Mouse (Mus musculus) limb, embryonic 12.5 days (tissue): ENCODE results near the gene Adam12. TPM values are rescaled to one million over a fixed set of nuclear protein-coding genes. Genes with fewer than 3 reads are reported as not detected.
A peak's percentile ranks its signal among the peaks of the same experiment; 100 is the strongest.

Experiments
- ATAC-seq: fragments of 200-750 bp; cut with Nextera tagmentation; 2 replicates; pipeline ENCODE4 v1.8.0; 2017; ENCODE audit warnings: low read depth, moderate TSS enrichment; ENCODE audit not compliant: insufficient number of reproducible peaks, insufficient read depth, low FRiP score, low TSS enrichment
- H3K27ac ChIP-seq: fragments of 300-500 bp; sonication (generic); 2 replicates; pipeline ENCODE4 v1.5.1; 2016; ENCODE audit warnings: mild to moderate bottlenecking, moderate library complexity
- H3K27me3 ChIP-seq: fragments of 300-500 bp; sonication (generic); 2 replicates; pipeline ENCODE4 v1.6.1; 2016; ENCODE audit warnings: mild to moderate bottlenecking, moderate library complexity
- H3K36me3 ChIP-seq: fragments of 300-500 bp; sonication (generic); 2 replicates; pipeline ENCODE4 v1.6.1; 2016; ENCODE audit warnings: mild to moderate bottlenecking, moderate library complexity
- H3K4me1 ChIP-seq: fragments of 300-500 bp; sonication (generic); replicated peaks from 2 replicates; pipeline ENCODE4 v1.6.1; 2016
- H3K4me2 ChIP-seq: fragments of 300-500 bp; sonication (generic); 2 replicates; pipeline ENCODE4 v1.6.1; 2016; ENCODE audit warnings: mild to moderate bottlenecking, moderate library complexity
- H3K4me3 ChIP-seq: fragments of 300-500 bp; sonication (generic); replicated peaks from 2 replicates; pipeline ENCODE4 v1.5.1; 2016; ENCODE audit warnings: mild to moderate bottlenecking
- H3K9ac ChIP-seq: fragments of 300-500 bp; sonication (generic); replicated peaks from 2 replicates; pipeline ENCODE4 v1.6.1; 2016; ENCODE audit warnings: mild to moderate bottlenecking, moderate library complexity
- H3K9me3 ChIP-seq: fragments of 300-500 bp; sonication (generic); 2 replicates; pipeline ENCODE4 v1.6.1; 2016; ENCODE audit warnings: mild to moderate bottlenecking, moderate library complexity
- WGBS: fragments of 180-500 bp; shearing (Covaris S2); methylation state at CpG from one replicate; pipeline ENCODE4 v1.1.7; 2016; 5-methylcytosine and 5-hydroxymethylcytosine counted together
- polyA plus RNA-seq: library from polyadenylated mRNA; unstranded; fragments of >200 nt; fragmentation: Nextera tagmentation; extraction: Ambion mirVana; gene quantifications from 2 replicates; pipeline ENCODE4 v1.2.1, GENCODE M21; 2016

Adam12 gene
- polyA plus RNA-seq, 1 experiment from 2014 or later: 4.9 TPM

DNA sequence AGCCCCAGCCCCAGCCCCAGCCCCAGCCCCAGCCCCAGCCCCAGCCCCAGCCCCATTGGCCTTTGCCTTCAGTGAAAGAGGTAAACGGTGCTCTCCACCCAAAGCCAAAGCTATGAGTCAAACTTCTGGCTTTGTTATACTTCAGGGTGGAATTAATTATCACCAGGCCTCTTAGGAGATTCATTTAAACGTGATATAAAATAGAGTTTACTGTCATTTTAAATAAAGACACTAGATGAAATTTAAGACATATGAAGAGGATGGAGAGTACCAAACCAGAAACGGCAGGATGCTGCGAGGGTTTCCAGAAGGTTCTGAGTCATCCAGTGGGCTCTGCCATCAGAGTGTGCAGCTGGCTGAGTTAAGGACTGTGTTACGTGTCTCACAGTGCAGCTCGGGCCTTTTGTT is 199.0 kb downstream of the Adam12 start:
- no peak for ATAC-seq
- no peak overlapping the region for H3K9ac ChIP-seq
- 0 out of 2 replicates have a peak overlapping the region, but pooled peaks have one; percentile 42 for H3K27ac ChIP-seq
- 38% methylated on average over 6 of the region's 6 CpGs for WGBS
- peaks cover 26% of the 10 kb centered on the region for H3K4me1 ChIP-seq
- H3K4me2 ChIP-seq: no peak overlapping the region
- H3K9me3 ChIP-seq: no peaks in the 10 kb centered on the region
- no peak overlapping the region for H3K4me3 ChIP-seq
- H3K27me3 ChIP-seq: no peaks in the 10 kb centered on the region
- H3K36me3 ChIP-seq: no peaks in the 10 kb centered on the region

DNA sequence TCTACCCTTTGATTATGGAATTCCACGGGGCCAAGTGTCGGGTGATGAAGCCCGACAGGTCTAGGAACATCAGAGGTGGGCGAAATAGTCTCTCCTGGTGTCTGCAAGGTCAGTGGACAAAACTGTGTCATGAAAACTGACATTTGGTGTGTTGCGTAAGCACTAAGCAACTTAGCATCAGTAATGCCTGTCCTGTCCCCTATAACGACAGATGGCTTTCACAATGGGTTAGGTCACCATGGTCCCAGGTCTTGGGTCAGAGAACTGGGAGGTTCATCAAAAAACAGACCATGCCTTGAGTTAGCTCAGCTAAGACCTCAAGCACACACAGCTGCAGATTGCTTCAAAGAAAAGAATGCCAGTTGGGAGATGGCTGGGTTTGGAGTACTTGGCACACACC is 200.2 kb downstream of the Adam12 start:
- peaks cover 33% of the 10 kb centered on the region for H3K4me1 ChIP-seq
- no peak for ATAC-seq

DNA sequence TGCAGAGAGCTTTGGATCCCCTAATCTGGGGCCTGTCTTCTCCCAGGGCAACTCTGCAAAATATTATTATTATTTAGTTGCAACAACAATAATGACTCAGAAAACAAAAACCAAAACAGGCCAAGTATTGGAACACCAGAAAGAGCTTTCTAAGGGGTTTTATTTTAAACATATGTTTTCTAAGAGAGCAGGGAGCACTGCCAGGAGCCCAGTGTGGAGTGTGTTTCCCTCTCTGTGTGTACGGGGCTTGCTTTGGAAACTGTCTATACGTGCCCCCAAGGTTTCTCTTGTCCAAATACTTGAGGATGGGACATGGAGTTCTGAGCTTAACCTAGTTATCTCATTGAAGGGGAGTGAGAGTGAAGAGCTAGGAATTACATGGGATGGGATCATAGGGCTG is 200.7 kb downstream of the Adam12 start:
- no peaks in the 10 kb centered on the region for H3K27me3 ChIP-seq
- no peaks in the 10 kb centered on the region for H3K36me3 ChIP-seq
- H3K9ac ChIP-seq: no peak overlapping the region
- H3K4me3 ChIP-seq: no peak overlapping the region
- no peak overlapping the region for H3K4me2 ChIP-seq
- ATAC-seq: no peak
- no peaks in the 10 kb centered on the region for H3K9me3 ChIP-seq
- H3K27ac ChIP-seq: 0 out of 2 replicates have a peak overlapping the region, but pooled peaks have one; percentile 17
- WGBS: 72% methylated on average over 2 of the region's 2 CpGs
- peaks cover 38% of the 10 kb centered on the region for H3K4me1 ChIP-seq

More for the DNA sequence above, 200.2 kb downstream of the Adam12 start:
- Histone ChIP-seq H3K4me2 (no peak overlapping the region), H3K9me3 (no peaks in the 10 kb centered on the region), H3K4me3 (no peak overlapping the region), H3K36me3 (no peaks in the 10 kb centered on the region), H3K27ac (no peak overlapping the region), H3K27me3 (no peaks in the 10 kb centered on the region), H3K9ac (no peak overlapping the region)
- WGBS: 93% methylated on average over 6 of the region's 6 CpGs

DNA sequence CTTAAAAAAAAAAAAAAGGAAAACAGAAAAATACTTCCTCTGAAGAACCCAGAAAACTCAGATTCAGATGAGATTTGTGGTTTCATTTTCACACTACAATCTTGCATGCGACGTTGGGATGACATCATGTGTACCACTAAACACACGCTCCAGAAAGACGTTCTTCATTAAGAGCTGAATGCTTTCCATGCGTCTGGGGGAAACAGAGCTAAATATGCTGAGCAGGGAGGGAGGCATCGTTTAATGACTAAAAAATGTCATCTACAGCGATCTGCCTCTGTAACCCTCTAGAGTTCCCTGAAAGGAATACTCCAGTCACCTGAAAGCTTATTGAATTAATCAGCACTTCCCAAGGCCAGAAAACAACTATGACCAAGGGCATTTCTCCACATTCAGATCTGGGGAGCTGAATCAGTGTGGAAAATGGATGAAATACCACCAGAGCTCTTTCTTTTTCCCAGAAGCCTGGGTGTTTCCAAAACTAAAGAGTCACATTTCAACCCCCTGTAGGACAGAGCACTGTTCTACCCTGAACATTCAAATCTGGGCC is 203.6 kb downstream of the Adam12 start:
- no peak overlapping the region for H3K4me2 ChIP-seq
- H3K4me3 ChIP-seq: no peak overlapping the region
- peaks cover 36% of the 10 kb centered on the region for H3K4me1 ChIP-seq
- H3K9ac ChIP-seq: no peak overlapping the region
- no peaks in the 10 kb centered on the region for H3K36me3 ChIP-seq
- no peak overlapping the region for H3K27ac ChIP-seq
- no peaks in the 10 kb centered on the region for H3K27me3 ChIP-seq
- no peak for ATAC-seq
- WGBS: 55% methylated on average over 7 of the region's 7 CpGs
- no peaks in the 10 kb centered on the region for H3K9me3 ChIP-seq

- no peaks in the 10 kb centered on the region for H3K36me3 ChIP-seq
- no peak overlapping the region for H3K27ac ChIP-seq
- H3K9ac ChIP-seq: no peak overlapping the region
- no peaks in the 10 kb centered on the region for H3K27me3 ChIP-seq
- 86% methylated on average over 5 of the region's 5 CpGs for WGBS
- no peaks in the 10 kb centered on the region for H3K9me3 ChIP-seq
- ATAC-seq: no peak
- peaks cover 29% of the 10 kb centered on the region for H3K4me1 ChIP-seq
- H3K4me2 ChIP-seq: no peak overlapping the region
- no peak overlapping the region for H3K4me3 ChIP-seq
Observed at GRCm38 (mm10) chr7:134027020-134027415, 204.9 kb downstream of the Adam12 start.

- no peak for ATAC-seq
- WGBS: 55% methylated on average over 16 of the region's 16 CpGs
- Histone ChIP-seq H3K4me2 (no peak overlapping the region), H3K4me3 (no peak overlapping the region), H3K9me3 (no peaks in the 10 kb centered on the region), H3K27ac (0 out of 2 replicates have a peak overlapping the region, but pooled peaks have one; percentile 35), H3K9ac (no peak overlapping the region), H3K4me1 (peaks cover 27% of the 10 kb centered on the region), H3K36me3 (no peaks in the 10 kb centered on the region), H3K27me3 (no peaks in the 10 kb centered on the region)
Observed at GRCm38 (mm10) chr7:134026200-134027019, 205.5 kb downstream of the Adam12 start.

- peaks cover 14% of the 10 kb centered on the region; the same call in 1 of the 2 replicates for H3K4me1 ChIP-seq
- no peak overlapping the region for H3K27ac ChIP-seq
- H3K9me3 ChIP-seq: no peaks in the 10 kb centered on the region
- 69% methylated on average over 2 of the region's 2 CpGs for WGBS
- no peaks in the 10 kb centered on the region for H3K36me3 ChIP-seq
- no peak overlapping the region for H3K9ac ChIP-seq
- ATAC-seq: no peak
- no peaks in the 10 kb centered on the region for H3K27me3 ChIP-seq
- no peak overlapping the region for H3K4me2 ChIP-seq
- no peak overlapping the region for H3K4me3 ChIP-seq
Observed at GRCm38 (mm10) chr7:134022157-134022885, 209.6 kb downstream of the Adam12 start.

- no peak for ATAC-seq
- H3K4me1 ChIP-seq: peaks cover 3% of the 10 kb centered on the region
- no peak overlapping the region for H3K4me2 ChIP-seq
- no peak overlapping the region for H3K27ac ChIP-seq
- H3K9me3 ChIP-seq: no peaks in the 10 kb centered on the region
- no peak overlapping the region for H3K9ac ChIP-seq
- no peaks in the 10 kb centered on the region for H3K27me3 ChIP-seq
- H3K36me3 ChIP-seq: no peaks in the 10 kb centered on the region
- WGBS: 50% methylated on average over 4 of the region's 4 CpGs
- H3K4me3 ChIP-seq: no peak overlapping the region
Observed at GRCm38 (mm10) chr7:134015226-134015625, 216.7 kb downstream of the Adam12 start.

DNA sequence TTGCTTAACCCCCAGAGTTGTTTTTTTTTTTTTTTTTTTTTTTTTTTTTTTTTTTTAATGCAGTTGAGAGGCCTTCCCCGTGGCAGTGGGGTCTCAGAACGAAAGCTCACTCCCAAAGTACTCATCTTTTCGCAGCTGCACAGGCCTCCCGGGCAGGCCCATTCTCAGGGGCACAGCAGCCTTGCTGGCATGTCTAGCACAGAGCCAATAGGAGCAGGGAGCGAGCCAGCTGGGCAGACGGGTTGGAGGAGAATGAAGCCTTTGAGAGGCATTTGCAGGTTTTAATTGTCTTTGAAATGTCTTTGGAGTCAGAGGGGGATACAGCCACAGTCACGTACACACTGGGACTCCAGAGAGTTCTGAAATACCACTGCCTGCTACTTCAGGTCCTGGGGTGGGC is 217.2 kb downstream of the Adam12 start:
- Histone ChIP-seq H3K4me1 (peaks cover 3% of the 10 kb centered on the region), H3K36me3 (no peaks in the 10 kb centered on the region), H3K4me3 (no peak overlapping the region), H3K27me3 (no peaks in the 10 kb centered on the region), H3K27ac (no peak overlapping the region), H3K9me3 (no peaks in the 10 kb centered on the region), H3K4me2 (no peak overlapping the region), H3K9ac (no peak overlapping the region)
- ATAC-seq: no peak
- 48% methylated on average over 7 of the region's 7 CpGs for WGBS

- no peak overlapping the region for H3K9ac ChIP-seq
- peaks cover 5% of the 10 kb centered on the region for H3K9me3 ChIP-seq
- 86% methylated on average over 5 of the region's 5 CpGs for WGBS
- H3K4me3 ChIP-seq: no peak overlapping the region
- no peak for ATAC-seq
- H3K4me1 ChIP-seq: no peaks in the 10 kb centered on the region
- no peak overlapping the region for H3K27ac ChIP-seq
- no peaks in the 10 kb centered on the region for H3K36me3 ChIP-seq
- no peak overlapping the region for H3K4me2 ChIP-seq
- no peaks in the 10 kb centered on the region for H3K27me3 ChIP-seq
Observed at GRCm38 (mm10) chr7:134009157-134009556, 222.8 kb downstream of the Adam12 start.

GRCm38 (mm10) chr7:134007942-134008361 is 224.0 kb downstream of the Adam12 start:
- ATAC-seq: no peak
- 69% methylated on average over 3 of the region's 3 CpGs for WGBS
- H3K27ac ChIP-seq: no peak overlapping the region

More at GRCm38 (mm10) chr7:134007942-134008361, 224.0 kb downstream of the Adam12 start:
- no peaks in the 10 kb centered on the region for H3K27me3 ChIP-seq
- no peak overlapping the region for H3K4me3 ChIP-seq
- H3K4me2 ChIP-seq: no peak overlapping the region
- no peaks in the 10 kb centered on the region for H3K36me3 ChIP-seq
- H3K4me1 ChIP-seq: no peaks in the 10 kb centered on the region
- no peak overlapping the region for H3K9ac ChIP-seq
- peaks cover 5% of the 10 kb centered on the region for H3K9me3 ChIP-seq
